Mouse (Mus musculus): ENCODE results near the gene Mrtfa. TPM values are rescaled to one million over a fixed set of nuclear protein-coding genes. Genes with fewer than 3 reads are reported as not detected.

The Mrtfa gene
- total RNA-seq, 2 experiments from 2014 or later: 17.5 to 17.7 TPM

DNA sequence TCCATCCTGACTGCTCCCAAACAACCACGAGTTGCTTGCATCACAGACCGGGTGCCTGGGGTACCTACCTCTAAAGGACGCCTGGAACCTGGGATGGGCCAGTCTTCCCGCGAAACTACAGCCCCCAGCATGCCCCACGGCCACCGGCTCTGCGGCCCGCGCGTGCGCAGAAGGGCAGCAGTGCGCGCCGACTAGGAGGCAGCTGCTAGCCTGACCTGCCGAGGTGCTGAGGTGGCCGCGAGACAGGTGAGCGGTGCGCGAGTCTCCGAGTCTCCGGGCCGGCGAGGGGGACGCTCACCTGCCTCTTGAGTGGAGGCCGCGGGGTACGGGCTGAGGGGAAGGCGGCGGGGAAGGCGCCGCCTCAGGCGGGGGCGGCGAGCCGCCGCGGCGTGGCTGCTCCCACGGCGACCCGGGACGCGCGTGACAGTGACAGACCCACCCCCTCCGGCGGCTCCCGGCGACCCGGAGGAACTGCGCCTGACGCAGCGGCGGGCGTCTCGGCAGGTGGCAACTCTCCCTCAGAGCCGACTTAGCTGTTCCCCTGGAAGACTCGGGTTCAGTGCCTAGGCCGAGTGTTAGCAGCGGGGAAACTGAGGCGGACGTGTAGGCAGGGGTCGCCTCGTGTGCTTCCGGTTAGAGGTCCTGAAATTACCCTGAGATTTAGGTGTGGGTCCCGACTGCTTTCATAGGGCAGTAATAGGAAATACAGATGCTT, 212.8 kb downstream of the Mrtfa start, which contains the start of gene Sgsm3:
Gene Sgsm3, plus strand, starts transcription at position 146 of the 715 bp plus-strand sequence.
- peak; percentile 87 for DNase-seq

- no peak for DNase-seq
Measured at GRCm38 (mm10) chr15:80975666-80976065, 214.9 kb downstream of the Mrtfa start.

DNA sequence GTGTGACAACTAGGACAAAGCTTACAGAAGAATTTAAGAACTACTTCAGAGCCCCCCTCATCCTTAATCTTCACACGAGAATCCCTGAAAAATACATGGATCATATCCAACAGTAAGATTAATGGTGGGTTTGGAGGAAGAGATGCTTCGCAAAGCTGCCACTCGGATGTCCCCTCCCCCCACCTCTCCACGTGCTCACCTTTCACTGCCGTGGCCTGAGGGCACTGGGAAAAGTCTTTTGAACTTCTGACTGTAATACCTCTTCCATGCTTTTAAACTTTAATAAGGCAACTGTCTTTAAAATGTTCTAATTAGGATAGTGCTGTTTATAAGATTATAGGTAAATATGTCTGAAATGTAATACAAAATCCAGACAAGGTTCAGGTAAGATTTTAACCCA, 216.2 kb downstream of the Mrtfa start:
- no peak for DNase-seq

GRCm38 (mm10) chr15:80969371-80969770, 221.2 kb downstream of the Mrtfa start:
- no peak for DNase-seq

Other genes starting within 250 kb of the Mrtfa start
- gene Adsl, start 242.3 kb downstream of the Mrtfa start, total RNA-seq (2021): 10 to 100 TPM; 86.7 to 91.9 TPM
- 10 to 100 TPM; 10.3 to 10.8 TPM for gene Sgsm3, start 213.0 kb downstream of the Mrtfa start, total RNA-seq (2021)
- not detected for gene Mchr1, start 44.7 kb upstream of the Mrtfa start, total RNA-seq (2021)
- 10 to 100 TPM; 31.9 to 32.8 TPM for gene Slc25a17, start 170.1 kb upstream of the Mrtfa start, total RNA-seq (2021)
- 100 to 1,000 TPM; 101 to 109 TPM for gene St13, start 209.3 kb upstream of the Mrtfa start, total RNA-seq (2021)
- gene Xpnpep3, start 209.4 kb upstream of the Mrtfa start, total RNA-seq (2021): 10 to 100 TPM; 12.3 to 14.9 TPM
- not detected for gene Dnajb7, start 217.5 kb upstream of the Mrtfa start, total RNA-seq (2021)